Mouse (Mus musculus) myocyte (in vitro differentiated cells): ENCODE measurements around the gene Cerkl.

Experiments
- MAX ChIP-seq: IDR thresholded peaks from one replicate; pipeline ENCODE4 v1.6.1; 2011; ENCODE audit warnings: low read depth, mild to moderate bottlenecking, control low read depth
- MYOD1 ChIP-seq, 3 experiments: IDR thresholded peaks; one replicate each; pipeline ENCODE4 v1.6.1; 2011; ENCODE audit warnings: control low read depth in 2 of 3, low read depth in 2 of 3, mild to moderate bottlenecking in 2 of 3, moderate library complexity in 1 of 3; ENCODE audit not compliant: insufficient read length in 2 of 3, control insufficient read depth in 1 of 3
- MYOG ChIP-seq, 3 experiments: IDR thresholded peaks; one replicate each; pipeline ENCODE4 v1.6.1; 2011; ENCODE audit warnings: control low read depth in 2 of 3, low read depth in 2 of 3, mild to moderate bottlenecking in 2 of 3; ENCODE audit not compliant: insufficient read length in 2 of 3, control insufficient read depth in 1 of 3, insufficient read depth in 1 of 3
- POLR2A ChIP-seq: IDR thresholded peaks from one replicate; pipeline ENCODE4 v1.6.1; 2011; ENCODE audit warnings: low read depth, mild to moderate bottlenecking, control low read depth, moderate library complexity; ENCODE audit not compliant: insufficient read length
- POLR2AphosphoS2 ChIP-seq: IDR thresholded peaks from one replicate; pipeline ENCODE4 v1.6.1; 2011; ENCODE audit warnings: low read depth, control low read depth; ENCODE audit not compliant: insufficient read length
- REST ChIP-seq: IDR thresholded peaks from one replicate; pipeline ENCODE4 v1.6.1; 2011; ENCODE audit warnings: mild to moderate bottlenecking, control low read depth, moderate library complexity; ENCODE audit not compliant: insufficient read depth, insufficient read length
- TCF12 ChIP-seq: IDR thresholded peaks from one replicate; pipeline ENCODE4 v1.6.1; 2011; ENCODE audit warnings: mild to moderate bottlenecking, control low read depth; ENCODE audit not compliant: poor library complexity, insufficient read depth, severe bottlenecking

GRCm38 (mm10) chr2:79378346-79379086 is 78.1 kb downstream of the Cerkl start:
- TF ChIP-seq POLR2AphosphoS2 (no peak), TCF12 (no peak), MYOG (IDR thresholded peaks at IDR 0.05; ENCODE audit: control insufficient read depth in 1 of 3, insufficient read depth in 1 of 3, insufficient read length in 2 of 3, low read depth in 2 of 3) (no peak), REST (no peak), MYOD1 (IDR thresholded peaks at IDR 0.05; ENCODE audit: control insufficient read depth in 1 of 3, insufficient read length in 2 of 3, low read depth in 2 of 3) (no peak), MAX (no peak), POLR2A (no peak)
